Mouse (Mus musculus) layer of hippocampus, postnatal 10 days (tissue): Measurements from ENCODE around the gene Il17d. TPM values are rescaled to one million over a fixed set of nuclear protein-coding genes. Genes with fewer than 3 reads are reported as not detected.
A peak's percentile ranks its signal among the peaks of the same experiment; 100 is the strongest.

ENCODE experiments used
- DNase-seq, 2 experiments: peaks; one replicate each; pipeline ENCODE4 v3.0.0; 2021; ENCODE audit warnings: low spot score in 2 of 2
- total RNA-seq, 2 experiments: library from RNA; stranded (reverse); gene quantifications; 2 replicates each; pipeline ENCODE4 v1.2.3; 2021

The Il17d gene
- total RNA-seq, 2 experiments from 2014 or later: 12.6 to 13.0 TPM

DNA sequence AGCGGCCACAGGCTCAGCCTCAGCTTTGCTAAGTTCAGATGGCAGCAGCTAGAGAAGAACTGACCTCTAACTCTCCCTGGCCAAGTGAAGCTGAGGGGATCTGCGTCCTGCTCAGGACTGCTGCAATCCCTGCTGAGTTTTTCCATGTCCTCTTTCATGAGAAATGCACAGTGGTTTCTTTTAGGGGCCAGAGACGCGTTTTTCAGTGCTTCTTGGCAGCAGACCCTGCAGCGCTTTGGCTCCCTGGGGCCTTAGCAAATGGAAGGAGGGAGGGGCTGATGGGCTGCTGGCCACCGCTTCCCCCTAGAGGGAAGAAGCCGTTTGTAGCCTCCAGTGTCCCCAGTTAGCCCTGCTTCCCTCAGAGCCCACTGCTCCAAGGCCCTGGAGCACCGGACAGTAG, 10.4 kb downstream of the Il17d start:
- DNase-seq: peak in 1 of 2 experiments; percentile 67

DNA sequence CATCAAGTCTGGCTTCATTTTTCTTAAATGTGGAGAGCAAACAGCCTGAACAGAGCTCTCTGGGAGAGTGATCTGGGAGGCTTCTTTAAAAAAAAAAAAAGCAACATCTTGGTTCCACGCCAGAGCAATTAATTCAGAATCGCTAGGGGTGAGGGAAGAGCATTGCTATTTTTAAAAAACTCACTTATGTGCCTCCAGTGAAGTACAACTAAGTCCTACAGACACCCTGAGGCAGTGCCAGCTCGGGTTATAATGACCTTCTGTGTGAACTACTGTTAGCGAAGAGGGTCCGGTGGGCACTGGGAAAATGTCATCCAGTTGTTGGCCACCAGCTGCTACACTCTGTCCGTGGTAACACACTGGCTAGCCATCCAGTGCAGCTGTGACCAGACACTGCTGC, 11.1 kb downstream of the Il17d start:
- peak in 1 of 2 experiments; percentile 44 for DNase-seq

DNA sequence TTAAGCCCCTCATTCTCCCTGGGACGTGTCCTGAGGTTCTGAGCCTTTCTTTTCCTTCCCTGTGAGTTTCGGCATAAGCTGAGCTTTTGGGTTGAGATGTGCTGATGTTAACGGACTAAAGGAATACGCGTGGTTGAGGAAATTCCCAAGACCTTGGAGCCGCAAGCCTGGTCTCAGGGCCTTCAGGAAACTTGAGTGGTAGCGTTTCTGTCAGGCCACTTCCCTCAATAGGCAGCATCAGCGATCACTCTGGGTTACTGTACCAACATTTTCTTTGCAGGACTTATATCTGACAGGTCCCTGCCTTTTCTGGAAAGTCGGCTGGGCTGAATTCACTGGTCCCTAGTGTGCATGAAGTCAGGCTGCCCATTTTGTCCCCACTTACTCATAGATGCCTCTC, 12.2 kb downstream of the Il17d start:
- DNase-seq: no peak

DNA sequence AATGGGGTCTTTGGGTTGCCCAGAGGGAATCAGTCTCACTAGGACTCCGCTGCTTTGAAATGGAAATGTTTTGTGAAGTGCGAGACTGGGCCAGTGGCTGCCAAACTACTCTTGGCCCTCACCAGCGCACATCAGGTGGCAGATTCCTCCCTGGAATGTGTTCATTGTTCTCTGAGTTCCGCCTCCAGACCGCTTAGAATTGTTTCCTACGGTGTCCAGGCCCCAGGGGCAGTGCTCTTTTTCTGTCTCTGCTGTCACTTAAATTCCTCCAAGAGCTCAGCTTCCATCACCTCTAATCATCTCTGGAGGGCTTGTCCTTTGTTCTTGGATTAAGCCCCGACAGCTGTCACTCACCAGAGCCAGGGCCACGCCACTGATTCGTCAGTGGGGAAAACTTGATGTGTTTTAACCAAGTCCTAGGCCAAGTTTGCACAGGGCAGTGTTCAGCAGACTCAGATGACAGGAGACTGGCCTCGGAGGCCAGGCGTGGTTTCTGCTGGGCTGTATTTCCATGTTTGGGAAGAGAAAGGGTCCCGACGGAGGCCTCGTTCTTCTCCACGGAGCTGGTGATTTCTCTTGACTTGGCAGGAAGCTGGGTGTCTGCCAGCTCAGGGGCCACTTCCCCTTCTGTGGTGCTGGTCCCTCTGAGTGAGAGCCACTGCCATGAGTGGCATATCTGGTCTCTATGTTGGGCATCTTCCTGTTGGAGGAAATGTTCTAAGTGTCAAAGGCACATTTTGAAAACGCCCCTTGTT, 12.9 kb downstream of the Il17d start:
- DNase-seq: peak in 1 of 2 experiments; percentile 29

DNA sequence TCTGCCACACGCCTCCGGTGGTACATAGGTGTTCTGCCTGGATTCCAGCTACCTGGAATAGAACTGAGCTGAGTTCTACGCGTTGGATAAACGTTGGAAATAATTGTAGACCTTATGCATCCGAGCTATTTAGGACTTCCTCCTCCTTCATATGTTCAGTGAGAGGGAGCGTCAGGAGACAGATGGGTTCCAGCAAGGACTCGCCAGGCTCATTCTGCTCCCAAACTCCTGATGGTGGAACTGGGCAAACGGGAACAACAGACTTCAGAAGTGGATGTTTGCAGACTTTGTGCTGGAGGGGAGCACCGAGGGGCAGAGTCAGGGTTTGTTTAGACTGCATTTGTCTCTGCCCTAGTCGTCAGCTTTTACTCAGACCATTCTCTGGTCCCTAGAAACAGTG, 16.1 kb downstream of the Il17d start:
- no peak for DNase-seq

DNA sequence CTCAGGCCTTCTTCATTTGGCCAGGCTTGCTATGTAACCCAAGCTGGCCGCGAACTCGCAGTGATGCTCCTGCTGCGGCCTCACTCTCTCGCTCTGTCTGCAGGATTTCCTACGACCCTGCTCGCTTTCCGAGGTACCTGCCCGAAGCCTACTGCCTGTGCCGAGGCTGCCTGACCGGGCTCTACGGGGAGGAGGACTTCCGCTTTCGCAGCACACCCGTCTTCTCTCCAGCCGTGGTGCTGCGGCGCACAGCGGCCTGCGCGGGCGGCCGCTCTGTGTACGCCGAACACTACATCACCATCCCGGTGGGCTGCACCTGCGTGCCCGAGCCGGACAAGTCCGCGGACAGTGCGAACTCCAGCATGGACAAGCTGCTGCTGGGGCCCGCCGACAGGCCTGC, 17.7 kb downstream of the Il17d start:
- no peak for DNase-seq

DNA sequence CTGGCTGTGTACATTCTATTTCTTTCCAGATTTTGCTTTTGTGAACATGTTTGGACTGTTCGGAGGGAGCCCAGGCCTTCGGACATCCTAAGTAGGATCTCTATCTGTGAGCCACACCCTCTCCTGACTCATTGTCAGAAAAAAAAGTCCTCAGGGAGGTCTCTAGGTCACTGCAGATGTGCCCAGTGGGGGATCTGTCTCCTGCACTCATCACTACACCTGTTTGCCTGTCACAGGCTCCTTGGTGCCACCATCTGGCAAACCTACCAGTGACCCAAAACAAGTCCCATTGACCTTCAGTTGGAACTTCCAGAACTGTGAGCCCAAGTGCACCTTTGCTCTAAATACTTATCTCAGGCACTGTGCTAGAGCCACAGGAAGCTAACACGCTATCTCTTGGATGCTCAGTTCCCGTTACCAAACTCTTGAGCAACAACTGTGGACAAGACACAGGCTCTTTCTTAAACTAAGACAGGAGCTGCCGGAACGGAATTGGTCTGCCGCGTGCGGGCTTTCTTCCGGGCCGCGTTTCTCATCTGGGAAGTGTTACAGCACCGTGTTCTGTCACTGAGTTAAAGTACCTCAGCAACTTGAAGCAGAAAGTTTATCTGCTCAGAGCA, 19.0 kb downstream of the Il17d start:
- DNase-seq: no peak

DNA sequence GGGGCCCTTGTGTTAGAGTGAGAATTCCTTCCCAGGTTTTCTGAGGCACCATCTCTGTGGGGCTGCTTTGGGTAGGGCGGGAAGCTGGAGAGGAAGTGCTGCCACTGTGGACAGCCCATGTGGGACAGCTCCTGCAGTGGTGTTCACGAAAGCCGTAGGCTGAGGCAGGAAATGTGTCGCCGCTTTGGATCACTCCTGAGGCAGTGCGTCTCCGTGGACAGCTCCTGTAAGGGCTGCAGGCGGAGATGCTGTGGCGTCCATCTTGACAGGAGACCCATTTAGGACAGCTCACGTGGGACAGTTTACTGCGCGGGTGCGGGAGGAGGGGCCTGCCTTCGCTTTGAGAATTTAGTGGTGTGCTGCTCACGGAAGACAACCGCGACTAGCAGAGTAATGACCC, 20.9 kb downstream of the Il17d start:
- DNase-seq: no peak

DNA sequence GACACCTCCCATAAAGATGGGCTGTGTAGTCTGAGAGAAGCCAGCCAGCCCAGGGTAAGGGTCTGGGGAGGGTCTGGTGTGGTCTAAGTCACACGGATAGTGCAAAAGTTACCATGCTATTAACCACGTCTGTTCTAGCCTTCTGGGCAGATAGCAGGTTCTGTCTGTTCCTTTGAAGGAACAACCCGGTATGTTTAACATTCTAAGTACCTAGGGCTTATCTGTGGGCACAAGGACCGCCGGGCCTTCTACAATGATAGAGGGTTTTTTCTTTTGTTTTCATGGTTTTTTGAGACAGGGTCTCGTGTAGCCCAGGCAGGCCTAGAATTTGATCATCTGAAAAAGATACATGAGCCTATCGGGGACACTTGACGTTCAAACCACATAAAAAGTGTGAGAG, 21.6 kb downstream of the Il17d start:
- no peak for DNase-seq

DNA sequence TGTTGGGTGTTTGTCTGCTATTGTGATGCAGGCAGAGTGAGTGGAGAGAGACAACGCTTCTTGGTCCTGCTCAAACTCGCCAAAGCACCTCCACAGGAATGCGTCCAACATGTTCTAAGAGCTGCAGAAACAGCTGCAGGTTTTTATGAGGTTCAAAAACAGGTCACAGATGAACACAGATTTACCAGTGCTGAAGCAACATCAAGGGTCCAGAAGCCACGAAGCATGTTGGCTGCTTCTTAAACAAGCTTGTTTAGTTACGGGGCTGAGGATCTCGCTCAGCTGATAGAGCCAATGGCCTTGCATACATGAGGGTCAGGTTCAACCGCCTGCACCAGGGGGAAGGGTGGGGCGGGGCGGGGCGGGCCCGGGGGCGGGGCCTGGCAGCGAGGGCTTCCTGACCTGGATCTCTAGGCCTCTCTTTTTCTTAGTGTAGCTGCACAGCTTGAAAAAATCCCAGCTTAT, 22.0 kb downstream of the Il17d start:
- no peak for DNase-seq

DNA sequence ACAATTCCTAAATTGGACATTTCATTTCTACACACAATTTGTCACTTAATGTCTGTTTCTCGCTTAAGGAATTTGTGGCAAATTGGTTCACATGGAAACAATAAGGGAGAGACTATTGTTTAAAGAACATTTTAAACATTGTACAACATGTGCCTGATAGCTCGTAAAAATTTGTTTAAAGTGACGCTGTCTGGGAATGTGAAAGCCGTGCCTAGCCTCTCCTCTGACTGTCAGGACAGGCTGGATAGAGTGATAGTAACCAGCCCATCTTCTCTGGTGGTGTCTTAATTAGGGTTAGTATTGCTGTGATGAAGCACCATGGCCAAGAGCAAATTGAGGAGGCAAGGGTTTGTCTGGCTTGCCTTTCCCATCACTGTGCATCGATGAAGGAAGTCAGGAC, 22.5 kb downstream of the Il17d start:
- DNase-seq: no peak

DNA sequence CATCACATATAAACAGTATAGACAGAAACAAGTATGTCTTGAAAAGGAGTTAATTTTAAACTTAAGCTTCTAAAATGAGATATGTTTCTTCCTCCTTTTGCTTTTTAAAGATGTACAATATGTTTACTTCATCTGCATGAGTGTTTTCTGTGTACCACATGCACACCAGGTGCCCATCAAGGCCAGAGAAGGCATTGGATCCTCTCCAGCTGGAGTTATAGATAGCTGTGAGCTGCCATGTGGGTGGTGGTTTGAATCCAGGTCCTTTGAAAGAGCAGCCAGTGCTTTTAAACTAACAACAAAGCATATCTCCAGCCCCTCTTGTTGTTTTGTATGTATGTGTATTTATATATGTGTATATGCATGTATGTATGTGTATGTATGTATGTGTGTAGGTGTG, 28.4 kb downstream of the Il17d start:
- no peak for DNase-seq

DNA sequence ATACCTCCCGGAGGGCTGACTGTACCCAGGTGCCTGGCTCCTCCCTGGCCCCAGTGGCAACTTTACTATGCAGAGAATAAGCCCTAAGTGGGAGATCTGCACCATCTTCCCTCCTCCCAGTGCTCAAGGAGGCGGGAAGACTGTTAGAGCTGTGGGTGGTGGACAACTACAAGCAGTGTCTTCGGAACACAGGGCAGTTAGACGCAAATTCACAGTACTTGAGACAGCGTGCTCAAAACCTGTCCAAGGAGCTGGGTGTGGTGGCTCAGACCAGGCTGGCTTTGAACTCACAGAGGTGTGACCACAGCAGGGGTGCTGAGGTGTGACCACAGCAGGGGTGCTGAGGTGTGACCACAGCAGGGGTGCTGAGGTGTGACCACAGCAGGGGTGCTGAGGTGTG, 29.9 kb downstream of the Il17d start:
- no peak for DNase-seq

DNA sequence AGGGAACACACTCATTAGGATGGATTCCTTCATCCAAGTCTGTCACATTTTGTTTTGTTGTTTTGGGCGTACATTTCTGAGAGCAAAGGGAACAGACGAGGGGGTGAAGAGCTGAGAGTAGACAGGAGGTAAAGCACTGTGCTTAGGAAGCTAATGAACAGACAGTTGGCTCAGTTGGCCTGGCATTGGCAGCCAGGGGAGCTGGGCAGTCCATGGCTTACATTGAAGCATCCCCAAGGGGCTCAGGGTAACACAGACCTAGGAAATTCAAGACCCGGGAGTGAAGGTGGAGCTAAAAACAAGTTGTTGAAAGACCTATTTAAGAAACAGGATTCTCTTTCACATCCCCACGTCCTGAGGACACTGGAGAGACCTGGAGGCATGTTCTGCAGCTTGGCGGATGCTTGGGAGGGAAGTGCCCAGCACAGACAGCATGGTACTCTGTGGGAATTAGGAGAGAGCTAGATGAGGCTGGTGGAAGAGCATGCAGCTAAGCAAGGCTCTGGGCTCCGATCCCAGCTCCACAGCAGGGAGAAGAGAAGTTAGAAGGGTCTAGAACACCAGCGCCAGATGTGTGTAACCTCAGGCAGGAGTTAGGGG, 31.0 kb downstream of the Il17d start:
- no peak for DNase-seq

DNA sequence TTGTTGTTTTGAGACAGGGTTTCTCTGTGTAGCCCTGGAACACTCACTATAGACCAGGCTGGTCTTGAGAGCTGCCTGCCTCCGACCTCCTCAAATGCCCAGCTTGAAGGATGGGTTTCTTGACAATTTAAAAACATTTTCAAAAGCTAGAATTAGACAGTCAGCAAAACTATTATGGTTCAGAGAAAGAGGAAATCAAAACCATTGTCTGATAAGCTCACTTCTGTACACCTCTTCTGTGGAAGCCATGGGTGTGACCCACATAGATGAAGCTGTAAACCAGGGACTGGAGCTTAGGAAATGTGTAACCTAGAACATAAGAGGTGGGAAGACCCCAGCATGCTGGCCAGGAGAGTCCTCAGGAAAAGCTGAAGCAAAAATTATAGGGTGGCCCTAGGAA, 32.3 kb downstream of the Il17d start:
- DNase-seq: no peak

DNA sequence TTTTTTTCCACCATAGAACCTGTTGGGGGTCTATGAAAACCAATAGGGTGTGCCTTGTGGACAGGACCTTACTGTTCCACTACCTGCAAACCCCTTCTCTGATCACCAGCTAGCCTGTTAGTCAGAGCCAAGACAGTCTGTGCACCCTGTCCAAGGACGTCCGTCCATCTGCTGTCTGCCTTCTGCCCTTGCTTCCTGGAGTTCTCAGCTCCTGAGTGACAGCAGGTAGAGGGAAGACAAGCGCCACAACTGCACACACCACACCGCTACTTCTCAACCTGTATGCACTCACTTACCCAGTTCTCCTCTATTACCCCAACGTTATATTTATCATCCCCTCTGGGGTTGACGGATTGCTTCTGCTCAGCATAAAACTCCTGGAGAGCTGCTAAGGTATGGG, 41.0 kb downstream of the Il17d start:
- DNase-seq: no peak

DNA sequence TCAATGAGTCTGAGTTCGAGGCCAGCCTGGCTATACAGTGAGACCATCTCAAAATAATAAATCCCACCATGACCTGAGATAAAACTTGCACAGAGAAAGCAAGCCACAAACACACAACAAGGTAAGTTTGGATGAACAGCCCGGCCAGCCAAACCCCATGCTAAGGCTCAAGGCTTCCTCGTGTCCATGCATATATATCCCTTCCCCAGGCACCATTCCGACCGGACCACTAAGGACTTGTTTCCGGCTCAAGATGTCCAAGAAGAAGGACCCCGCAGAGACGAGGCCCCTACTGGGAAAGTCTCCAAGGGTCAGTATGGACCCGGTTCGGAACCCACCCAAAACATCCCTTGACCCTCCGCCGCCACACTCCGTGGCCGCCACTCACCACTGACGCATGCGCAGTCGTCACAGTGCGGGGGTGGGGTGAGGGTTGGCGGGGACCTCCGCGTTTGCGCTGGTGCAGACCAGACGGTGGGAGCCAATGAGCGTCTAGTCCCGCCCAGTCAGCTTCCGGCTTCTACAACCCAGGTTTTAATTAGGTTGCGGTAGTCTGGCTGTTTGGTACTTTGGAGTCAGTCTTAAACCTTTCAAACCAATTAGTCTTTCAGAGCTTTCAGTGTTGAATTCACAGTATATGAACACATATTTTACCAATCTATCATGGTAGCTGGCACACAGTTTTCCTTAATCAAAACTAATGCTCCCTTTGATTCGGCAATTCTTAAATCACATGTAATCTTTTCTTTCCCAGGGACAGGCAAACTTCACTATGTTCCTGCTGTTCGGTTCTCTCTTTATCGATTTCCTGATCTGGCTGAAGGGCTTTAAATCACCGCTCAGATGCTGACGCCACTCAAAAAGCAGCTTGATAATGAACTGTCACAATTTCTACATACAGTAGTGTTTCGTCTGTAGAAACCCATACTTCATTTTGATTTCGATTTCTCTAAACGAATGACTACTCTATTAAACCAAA, 46.9 kb downstream of the Il17d start, which contains the start of gene Eef1akmt1:
Gene Eef1akmt1, minus strand, starts transcription at position 458 of the 979 bp plus-strand sequence.
- DNase-seq: peak; percentile 96 to 98

DNA sequence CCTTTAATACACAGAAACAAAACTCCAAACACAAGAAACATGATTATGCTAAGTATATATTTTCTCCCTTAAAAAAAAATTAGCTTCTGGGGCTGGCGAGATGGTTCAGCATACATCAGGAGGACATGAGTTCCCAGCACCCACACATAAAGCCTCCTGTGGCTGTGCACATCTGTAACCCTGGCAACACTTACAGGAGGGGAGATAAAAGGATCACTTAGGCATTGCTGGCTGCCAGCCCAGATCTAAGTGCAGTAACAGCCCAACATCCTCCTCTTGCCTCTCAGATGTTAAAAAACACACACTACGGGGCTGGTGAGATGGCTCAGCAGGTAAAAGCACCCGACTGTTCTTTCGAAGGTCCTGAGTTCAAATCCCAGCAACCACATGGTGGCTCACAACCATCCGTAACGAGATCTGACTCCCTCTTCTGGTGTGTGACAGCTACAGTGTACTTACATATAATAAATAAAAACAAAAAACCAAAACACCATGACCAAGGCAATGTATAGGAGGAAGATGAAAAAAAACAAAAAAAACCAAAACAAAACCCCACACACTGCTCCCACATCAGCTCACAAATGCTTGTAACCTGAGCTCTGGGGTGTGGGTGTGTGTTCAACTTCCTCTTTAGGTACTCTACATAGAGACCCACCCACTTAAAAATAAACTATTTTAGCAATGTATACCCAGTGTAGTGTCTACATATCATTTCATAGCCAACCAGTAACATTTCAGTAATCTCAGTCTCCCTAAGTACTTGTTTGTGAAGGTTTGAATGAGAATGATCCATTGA, 50.4 kb downstream of the Il17d start:
- no peak for DNase-seq

DNA sequence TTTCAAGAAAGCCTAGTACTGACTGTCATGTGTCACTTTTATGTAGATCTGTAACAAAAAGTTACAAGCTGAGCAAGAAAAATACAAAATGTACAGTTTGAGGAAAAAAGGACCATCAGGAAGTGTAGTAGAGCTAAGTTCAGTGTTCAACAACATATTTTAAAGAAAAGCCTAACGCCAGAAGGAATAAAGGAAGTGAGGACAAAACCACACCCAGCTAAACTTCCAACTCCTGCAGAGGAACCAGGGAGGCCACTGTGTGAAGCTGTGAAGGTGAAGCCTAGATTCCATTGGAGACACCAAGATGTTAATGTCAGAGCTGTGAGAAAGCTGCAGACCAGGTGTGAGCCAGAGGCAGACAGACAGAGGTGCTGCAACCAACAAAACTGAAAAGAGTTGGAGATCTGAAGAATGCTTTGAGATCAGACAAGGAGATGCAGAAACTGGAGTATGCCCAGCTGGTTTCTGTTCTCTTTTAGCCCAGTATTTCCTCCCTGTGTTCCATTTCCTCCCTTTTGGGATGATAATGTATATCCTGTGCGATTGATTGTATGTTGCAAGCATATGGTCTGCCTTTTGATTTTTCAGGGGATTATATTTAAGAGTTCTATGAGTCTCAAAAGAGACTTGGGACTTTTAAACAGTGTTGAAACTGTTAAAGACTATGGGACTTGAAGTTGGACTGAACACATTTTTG, 51.9 kb downstream of the Il17d start:
- DNase-seq: no peak

DNA sequence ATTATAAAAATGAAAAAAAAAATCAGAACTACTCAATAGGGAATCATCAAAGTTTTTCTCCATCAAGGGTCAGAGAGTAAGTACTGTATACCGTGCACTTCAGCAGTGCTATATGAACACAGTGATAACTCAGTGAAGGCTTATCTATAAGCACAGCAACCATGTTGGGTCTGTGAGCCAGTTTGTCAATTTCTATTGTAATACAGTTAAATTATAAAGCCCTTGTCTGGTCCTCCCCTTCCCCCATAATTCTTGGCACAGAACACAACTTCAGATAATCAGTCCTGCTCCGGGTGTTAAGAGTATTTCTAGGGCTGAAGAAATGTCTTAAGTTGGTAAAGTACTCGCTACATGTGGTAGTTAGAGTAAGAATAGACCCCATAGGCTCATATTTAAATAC, 67.3 kb downstream of the Il17d start:
- DNase-seq: no peak
